Mouse (Mus musculus): ENCODE data around the gene Rsrc1.
A peak's percentile ranks its signal among the peaks of the same experiment; 100 is the strongest.

Gene Rsrc1

GRCm38 (mm10) chr3:67284039-67284438 is 302.8 kb downstream of the Rsrc1 start:
- no peak for DNase-seq

- DNase-seq: no peak
These were observed 303.7 kb downstream of the Rsrc1 start for GRCm38 (mm10) chr3:67284848-67285247.

DNA sequence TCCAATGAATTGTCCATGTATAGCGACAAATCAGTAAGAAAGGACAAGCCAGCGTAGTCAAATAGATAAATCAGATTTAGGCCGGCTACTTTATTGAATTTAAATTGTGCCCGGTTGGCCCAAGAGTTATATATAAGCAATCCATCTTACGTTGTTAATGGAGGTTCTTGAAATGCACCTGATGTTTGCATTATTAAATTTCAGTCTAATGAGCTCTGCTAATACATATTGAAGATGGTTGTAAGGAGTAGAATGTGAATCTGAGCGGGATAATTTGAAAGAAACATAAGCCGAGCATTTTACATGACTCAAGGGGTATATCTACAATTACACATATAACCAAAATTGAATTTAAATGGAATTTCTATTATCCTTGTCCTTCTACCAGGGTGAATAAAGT is 307.5 kb downstream of the Rsrc1 start:
- no peak for DNase-seq

DNA sequence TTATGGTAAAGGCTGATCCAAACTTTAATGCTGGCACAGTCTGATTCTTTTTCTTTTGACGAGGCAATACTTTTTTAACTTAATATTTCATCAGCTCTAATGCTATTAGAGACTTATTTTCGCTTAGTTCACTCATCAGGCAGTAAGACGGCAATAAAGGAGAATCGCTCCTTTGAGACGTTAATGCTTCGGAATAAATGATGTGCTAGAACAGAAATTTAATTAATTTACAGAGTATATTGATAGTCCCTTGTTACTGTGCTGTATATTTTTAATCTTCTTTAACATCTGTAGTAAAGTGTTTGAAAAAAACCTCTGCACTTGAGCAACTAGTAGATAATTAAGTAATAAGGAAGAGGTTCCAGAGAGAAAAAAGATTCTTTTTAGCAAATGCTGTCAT is 308.3 kb downstream of the Rsrc1 start:
- DNase-seq: no peak

- DNase-seq: no peak
These were observed 327.5 kb downstream of the Rsrc1 start for GRCm38 (mm10) chr3:67308725-67309124.

DNA sequence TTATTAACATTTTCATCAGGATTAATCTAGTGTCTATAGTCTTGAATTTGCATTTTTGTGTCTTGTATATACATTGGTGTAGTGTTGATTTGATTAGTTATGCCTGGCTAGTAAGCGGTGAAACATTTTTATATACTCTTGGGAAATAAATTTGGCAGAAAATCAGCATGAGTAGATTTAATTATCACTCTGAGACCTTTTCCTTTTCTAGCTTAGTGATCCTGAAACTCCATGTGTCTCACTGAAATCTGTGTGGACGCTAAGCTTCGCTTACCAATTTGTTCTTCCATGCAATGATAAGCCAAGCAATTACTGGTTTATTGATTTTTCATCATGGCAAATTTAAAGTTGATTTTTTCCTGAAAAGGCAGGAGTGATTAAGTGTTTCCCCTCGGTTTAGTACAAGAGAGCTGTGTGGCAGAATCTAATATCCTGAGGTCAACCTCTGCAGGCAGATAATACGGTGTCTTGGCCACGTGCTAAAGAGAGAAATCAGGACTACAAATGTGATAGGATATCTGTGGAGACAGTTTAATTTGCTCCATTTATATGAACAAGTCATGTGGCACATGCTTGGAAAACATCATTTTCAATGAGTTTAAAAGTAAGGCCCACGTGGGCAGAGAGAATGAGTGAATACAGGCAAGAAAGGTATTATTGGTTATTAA is 328.6 kb downstream of the Rsrc1 start:
- peak; percentile 37 for DNase-seq

DNA sequence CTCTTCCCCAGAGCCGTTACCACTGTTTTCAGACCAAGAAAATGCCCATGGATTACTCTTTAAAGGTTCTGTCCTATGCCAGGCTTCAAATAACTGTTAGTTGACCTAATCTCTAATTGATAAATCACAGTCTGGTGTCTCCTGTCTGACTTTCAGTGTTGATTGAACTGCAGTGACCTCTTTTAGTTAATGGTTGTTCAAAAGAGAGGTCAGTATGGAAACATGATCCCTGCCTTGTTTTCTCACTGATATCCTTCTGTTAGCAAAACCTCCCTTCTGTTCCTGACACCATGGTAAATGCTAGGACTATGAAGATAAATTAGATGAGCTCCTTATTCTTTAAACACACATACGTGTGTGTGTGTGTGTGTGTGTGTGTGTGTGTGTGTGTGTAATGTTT is 330.2 kb downstream of the Rsrc1 start:
- DNase-seq: peak; percentile 17

DNA sequence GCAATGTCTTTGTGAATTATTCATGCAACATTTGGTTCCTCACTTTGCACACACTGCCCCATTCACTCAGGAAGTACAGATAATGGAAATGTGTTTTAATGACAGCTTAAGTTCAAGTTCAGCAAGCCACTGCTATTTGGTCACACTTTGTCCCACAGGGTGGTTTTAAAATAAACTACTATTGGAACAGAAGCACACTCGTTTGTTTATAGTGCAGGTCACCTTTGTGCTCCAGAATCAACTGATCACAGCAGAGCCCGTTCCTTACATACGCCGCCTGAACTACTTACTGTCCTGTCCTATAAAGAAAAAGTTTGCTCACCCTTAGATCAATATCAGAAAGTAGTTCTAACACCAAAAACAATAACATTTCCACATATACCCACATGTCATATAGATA is 341.2 kb downstream of the Rsrc1 start:
- DNase-seq: no peak

- DNase-seq: no peak
These were observed 358.4 kb downstream of the Rsrc1 start for GRCm38 (mm10) chr3:67339558-67339957.

DNA sequence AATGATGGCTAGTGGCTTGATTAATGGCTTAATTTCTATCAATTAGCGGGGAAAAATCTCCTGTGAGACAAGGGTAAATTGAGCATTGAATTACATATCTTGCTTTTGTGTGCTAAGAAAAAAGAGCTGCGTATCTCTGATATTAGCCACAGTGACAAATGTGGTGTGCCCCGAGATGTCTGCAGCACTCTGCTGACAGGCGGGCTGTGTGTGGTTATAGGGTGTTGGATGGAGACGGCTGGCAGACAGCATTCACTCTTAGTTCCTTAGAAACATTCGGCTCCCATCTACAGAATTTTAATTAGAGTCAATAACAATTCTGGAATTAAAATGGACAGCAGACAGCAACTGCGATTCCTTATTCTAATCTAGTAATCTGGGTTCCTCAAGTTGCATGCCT is 359.7 kb downstream of the Rsrc1 start:
- no peak for DNase-seq

- DNase-seq: peak; percentile 71
These were observed 361.9 kb downstream of the Rsrc1 start for GRCm38 (mm10) chr3:67343004-67343662.

GRCm38 (mm10) chr3:67344599-67344998 is 363.4 kb downstream of the Rsrc1 start:
- DNase-seq: peak; percentile 65

GRCm38 (mm10) chr3:67346674-67347073 is 365.5 kb downstream of the Rsrc1 start:
- no peak for DNase-seq

DNA sequence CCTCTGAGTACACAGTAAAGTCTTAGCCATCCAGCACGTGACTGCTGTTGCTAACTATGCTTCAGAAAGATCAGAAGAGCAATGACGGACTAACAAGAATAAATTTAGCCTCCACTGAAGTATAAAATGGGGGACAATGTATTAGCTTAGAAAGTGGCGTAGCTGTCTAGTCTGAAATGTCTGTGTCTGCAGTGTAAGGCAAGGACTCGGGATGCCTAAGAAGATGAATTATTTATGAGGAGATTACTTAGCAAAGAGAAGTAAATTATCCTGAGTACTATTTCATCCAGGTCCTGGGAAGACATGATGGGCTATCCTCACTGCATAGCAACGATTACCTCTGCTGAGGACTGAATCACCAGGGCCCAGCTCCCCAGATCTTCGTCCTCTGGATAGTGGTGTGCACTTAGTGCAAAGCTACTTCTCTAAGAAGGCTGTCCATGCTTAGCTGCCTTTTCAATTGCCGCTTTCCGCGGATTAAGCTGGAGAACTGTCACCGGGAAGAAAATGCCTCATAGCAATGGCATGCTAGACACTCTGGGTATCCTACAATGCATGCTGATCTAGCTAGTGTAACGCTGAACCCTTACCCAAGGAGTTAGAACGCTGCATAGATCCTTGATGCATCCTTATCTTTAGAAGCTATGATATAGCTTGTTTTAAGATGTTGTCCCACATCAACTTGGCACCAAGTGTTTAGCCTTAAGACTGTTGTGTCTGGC is 370.4 kb downstream of the Rsrc1 start:
- DNase-seq: no peak

- peak; percentile 57 for DNase-seq
These were observed 371.1 kb downstream of the Rsrc1 start for GRCm38 (mm10) chr3:67352128-67352762.

GRCm38 (mm10) chr3:67352763-67353149 is 371.6 kb downstream of the Rsrc1 start:
- no peak for DNase-seq

DNA sequence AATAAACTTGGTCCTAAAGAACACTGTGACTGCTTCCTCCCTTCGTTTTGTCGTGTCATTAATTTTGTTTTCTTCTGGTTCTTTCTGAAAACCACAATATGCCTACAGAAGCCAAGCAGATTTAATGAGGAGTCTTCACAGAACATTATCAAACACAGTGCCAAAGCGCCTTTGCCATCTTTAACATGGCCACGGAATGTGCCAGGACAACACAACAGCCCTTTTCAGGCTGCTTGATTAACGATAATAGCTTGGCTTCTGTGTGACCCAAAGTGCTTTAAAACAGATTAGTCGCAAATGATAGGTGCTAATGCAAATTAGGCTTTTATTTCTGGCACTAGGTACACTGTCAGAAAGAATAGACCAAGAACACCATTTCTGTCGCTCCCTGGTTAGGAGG is 377.2 kb downstream of the Rsrc1 start:
- no peak for DNase-seq

GRCm38 (mm10) chr3:67366087-67366892 is 385.1 kb downstream of the Rsrc1 start:
- no peak for DNase-seq

DNA sequence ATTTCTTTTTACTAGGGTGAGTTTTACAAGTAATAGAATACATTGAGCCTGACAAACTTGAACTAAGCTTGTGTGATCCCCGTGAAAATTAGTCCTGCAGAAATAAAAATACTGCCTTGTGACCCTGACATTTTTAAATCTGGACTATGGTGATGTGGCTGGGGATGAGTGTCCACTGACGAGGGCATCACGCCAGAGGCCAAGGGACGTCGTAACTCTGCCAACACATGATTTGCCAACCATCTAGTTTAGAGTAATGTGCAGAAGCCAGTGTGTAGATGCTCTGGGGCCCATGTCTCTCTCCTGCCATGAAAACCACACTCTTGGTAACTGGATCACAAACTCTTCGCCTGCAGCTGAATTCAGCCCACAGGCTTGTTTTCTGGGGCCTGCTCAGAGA is 386.3 kb downstream of the Rsrc1 start:
- no peak for DNase-seq

DNA sequence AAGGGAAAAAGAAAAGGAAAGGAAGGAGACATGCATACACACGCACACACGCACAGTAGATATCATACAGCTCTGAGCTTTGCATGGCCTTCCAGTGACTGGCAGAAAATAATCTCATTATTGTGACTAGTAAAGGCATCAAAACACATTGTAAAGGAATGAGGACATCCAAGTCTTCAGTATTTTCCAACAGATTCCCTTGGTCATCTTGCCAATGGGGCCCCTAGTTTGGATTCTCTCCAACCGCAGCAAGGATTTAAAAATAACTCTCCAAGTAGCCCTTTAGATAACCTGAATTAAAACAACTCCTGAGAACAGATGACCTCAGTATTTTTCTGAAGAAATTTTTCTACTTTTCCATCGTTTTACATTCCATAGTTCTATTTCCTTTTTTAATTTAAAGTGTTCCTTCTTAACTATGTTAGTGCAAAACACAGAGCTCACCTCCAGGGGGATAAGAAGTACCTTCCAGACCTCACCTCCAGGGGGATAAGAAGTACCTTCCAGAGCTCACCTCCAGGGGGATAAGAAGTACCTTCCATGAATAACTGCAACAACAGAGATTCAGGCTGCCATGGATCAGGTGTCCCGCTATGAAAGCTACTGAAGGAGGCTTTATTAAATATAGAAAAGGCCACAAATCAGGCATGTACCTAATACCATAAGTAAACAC is 388.4 kb downstream of the Rsrc1 start:
- DNase-seq: no peak

DNA sequence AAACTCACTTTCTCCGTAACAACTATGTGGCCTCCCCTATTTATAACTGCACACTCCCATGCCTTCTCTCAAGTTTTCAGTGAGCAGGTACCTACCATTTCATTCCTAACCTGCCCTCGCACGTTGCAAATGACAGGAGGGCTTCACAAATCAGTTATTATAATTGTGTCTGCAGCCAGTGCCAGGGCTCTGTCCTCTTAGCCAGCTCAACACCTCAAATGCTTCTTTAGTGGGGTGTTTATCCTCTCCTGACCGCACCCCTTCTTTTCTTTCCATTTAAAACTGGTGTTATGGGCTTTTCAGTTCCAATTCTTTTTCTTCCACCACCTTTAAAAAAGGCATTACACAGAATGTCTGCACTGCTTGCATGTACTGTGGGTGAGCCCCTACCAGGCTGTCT is 391.0 kb downstream of the Rsrc1 start:
- DNase-seq: no peak

GRCm38 (mm10) chr3:67372781-67373180 is 391.6 kb downstream of the Rsrc1 start:
- no peak for DNase-seq
